Comparison of ENCODE assay signal across 8 mouse cellular contexts in the genomic region with DNA sequence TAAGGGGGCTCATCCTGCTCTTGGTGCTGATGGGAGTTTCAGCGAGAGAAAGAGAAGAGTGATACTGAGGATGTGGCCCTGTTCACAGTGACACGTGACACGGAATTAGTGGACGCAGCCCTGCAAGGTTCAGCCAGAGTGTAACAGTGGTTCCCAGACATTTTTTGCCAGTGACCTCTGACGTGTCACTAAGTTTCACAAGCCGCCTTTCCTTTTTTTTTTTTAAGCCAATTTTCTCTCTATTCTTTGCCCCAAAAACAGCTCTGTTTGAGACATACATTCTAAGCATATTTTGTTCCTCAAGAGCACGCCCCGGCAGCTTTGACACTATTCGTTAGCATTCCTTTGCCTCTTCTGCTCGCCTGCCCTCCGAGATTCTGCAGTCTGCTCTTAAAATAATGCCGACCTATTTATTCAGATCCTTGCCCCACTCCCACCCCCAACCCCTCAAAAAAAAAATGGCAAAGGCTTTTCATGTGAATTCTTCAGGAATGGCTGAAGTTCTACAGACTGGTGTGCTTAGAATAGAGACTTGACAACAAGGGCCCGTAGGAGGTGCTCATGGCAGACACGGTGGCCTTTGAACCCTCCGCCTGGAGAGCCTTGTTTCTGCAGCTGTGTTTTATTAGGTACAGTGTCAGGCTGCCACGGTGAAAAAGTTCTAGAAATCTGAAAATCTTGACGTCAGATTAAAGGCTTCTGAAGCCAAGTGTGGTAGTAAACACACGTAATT.
A peak's percentile ranks its signal among the peaks of the same experiment; 100 is the strongest.
DNase-seq lines count a peak whose midpoint lies in the region; ATAC-seq lines count a peak whose summit lies in the region.
"Had no signal": no experiment of that assay in that cellular context is flagged by ENCODE, and none has a peak within 500 bp of the region (broad histone marks: within the 10 kb centered on the region; RNA-seq: fewer than 3 reads in every experiment).

No protein-coding gene starts in this region.

- DNase-seq in adipocyte (ENCODE audit: low spot score): peak; percentile 58
- peak; percentile 44 for DNase-seq in embryo, embryonic 9.5 days (ENCODE audit: extremely low spot score)
- no peak for DNase-seq in left cerebral cortex, postnatal 4 days
- DNase-seq in cerebellum, adult 11-12 months: no peak
- DNase-seq in frontal cortex, postnatal 36 days (ENCODE audit: low spot score in 2 of 2): no peak

- ATAC-seq in hindbrain, embryonic 13.5 days (ENCODE audit: low FRiP score): no peak
- ATAC-seq in limb, embryonic 15.5 days (ENCODE audit: insufficient number of reproducible peaks, low FRiP score, low TSS enrichment, low read depth): no peak

- H3K27me3 ChIP-seq in hindbrain, embryonic 13.5 days: no peaks in the 10 kb centered on the region
- no peaks in the 10 kb centered on the region for H3K27me3 ChIP-seq in limb, embryonic 15.5 days

- peaks cover 60% of the 10 kb centered on the region for H3K4me1 ChIP-seq in hindbrain, embryonic 13.5 days (replicated peaks)
- H3K4me1 ChIP-seq in limb, embryonic 15.5 days: peaks cover 39% of the 10 kb centered on the region

- intact Hi-C loops in left cerebral cortex, postnatal 4 days (cut with DNase I): no loop called here

- no peak overlapping the region for H3K4me2 ChIP-seq in hindbrain, embryonic 13.5 days
- no peak overlapping the region for H3K4me2 ChIP-seq in limb, embryonic 15.5 days

- H3K4me3 ChIP-seq in hindbrain, embryonic 13.5 days: no peak overlapping the region
- no peak overlapping the region for H3K4me3 ChIP-seq in limb, embryonic 15.5 days
- H3K4me3 ChIP-seq: layer of hippocampus, adult 2 months had no signal

- peak overlapping the region; percentile 40; the same call in 1 of the 2 replicates for H3K27ac ChIP-seq in hindbrain, embryonic 13.5 days
- 0 out of 2 replicates have a peak overlapping the region, but pooled peaks have one; percentile 9 for H3K27ac ChIP-seq in limb, embryonic 15.5 days
- H3K27ac ChIP-seq: layer of hippocampus, adult 2 months had no signal

- WGBS in hindbrain, embryonic 13.5 days: 32% methylated on average over 18 of the region's 18 CpGs
- WGBS in limb, embryonic 15.5 days: 25% methylated on average over 18 of the region's 18 CpGs

- no peaks in the 10 kb centered on the region for H3K36me3 ChIP-seq in hindbrain, embryonic 13.5 days
- no peaks in the 10 kb centered on the region for H3K36me3 ChIP-seq in limb, embryonic 15.5 days

- no peak overlapping the region for H3K9ac ChIP-seq in hindbrain, embryonic 13.5 days
- no peak overlapping the region for H3K9ac ChIP-seq in limb, embryonic 15.5 days

- H3K9me3 ChIP-seq in hindbrain, embryonic 13.5 days: no peaks in the 10 kb centered on the region
- H3K9me3 ChIP-seq in limb, embryonic 15.5 days: no peaks in the 10 kb centered on the region

Comparison
In these comparisons a context has a peak if more than half of its experiments do, and no peak if none do; other contexts are left out.
1. DNase-seq: peak in adipocyte (single experiment) and embryo, embryonic 9.5 days (single experiment); none in left cerebral cortex, postnatal 4 days (single experiment), cerebellum, adult 11-12 months (single experiment) and frontal cortex, postnatal 36 days (0 of 2).